Mouse (Mus musculus): ENCODE measurements around the gene Tigd2. TPM values are rescaled to one million over a fixed set of nuclear protein-coding genes. Genes with fewer than 3 reads are reported as not detected.
"Not testable (repeated sequence)": the region's sequence is repeated elsewhere in the genome, so short reads cannot be mapped to it uniquely, and the experiment has no call there.

Tigd2 gene
- polyA plus RNA-seq, 1 experiment from 2014 or later: 8.3 TPM

DNA sequence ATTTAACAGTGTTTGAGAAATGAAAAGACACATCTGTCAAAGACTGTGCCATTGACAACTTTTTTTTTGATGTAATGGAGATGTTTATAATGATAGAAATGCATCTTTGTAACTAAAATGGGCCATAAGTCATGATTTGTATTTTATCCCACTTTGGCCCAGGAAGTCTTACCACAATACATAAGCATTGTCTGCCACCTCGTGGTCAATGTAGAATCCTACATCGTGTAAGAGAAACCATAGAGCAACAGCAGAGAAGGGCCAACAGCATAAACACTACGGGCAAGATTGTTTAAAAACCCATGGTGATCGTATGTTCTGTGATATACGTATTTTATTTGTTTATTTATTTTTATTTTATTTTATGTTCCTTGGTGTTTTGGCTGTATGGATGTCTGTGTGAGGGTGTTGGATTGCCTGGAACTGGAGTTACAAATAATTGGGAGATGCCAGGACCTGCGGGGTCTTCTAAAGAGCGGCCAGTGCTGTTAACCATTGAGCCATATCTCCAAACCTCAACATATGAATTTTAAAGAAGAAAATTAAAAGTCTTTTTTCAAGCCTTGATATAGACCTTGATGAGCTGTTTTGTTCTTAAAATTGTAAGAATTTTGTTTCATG, 28.2 kb upstream of the Tigd2 start:
- Histone ChIP-seq H3K4me3 (ENCODE audit: low read depth, low read length) (no peak overlapping the region), H3K4me1 (replicated peaks; ENCODE audit: control insufficient read depth, insufficient read depth, low read length) (no peaks in the 10 kb centered on the region), H3K27me3 (replicated peaks; ENCODE audit: control insufficient read depth, insufficient read depth, low read length) (no peaks in the 10 kb centered on the region), H3K36me3 (ENCODE audit: control insufficient read depth, insufficient read depth, low read length) (no peaks in the 10 kb centered on the region), H3K9me3 (ENCODE audit: control insufficient read depth, low read length) (no peaks in the 10 kb centered on the region), H3K4me2 (no peak overlapping the region), H3K9ac (ENCODE audit: low read depth, low read length) (no peak overlapping the region), H3K27ac (ENCODE audit: low read depth, low read length) (no peak overlapping the region)
- ATAC-seq (replicated peaks; ENCODE audit: low FRiP score) (peak; percentile 56; the same call in 1 of the 2 replicates), DNase-seq (ENCODE audit: low spot score) (no peak)
- WGBS: 43% methylated on average over 7 of the region's 7 CpGs

DNA sequence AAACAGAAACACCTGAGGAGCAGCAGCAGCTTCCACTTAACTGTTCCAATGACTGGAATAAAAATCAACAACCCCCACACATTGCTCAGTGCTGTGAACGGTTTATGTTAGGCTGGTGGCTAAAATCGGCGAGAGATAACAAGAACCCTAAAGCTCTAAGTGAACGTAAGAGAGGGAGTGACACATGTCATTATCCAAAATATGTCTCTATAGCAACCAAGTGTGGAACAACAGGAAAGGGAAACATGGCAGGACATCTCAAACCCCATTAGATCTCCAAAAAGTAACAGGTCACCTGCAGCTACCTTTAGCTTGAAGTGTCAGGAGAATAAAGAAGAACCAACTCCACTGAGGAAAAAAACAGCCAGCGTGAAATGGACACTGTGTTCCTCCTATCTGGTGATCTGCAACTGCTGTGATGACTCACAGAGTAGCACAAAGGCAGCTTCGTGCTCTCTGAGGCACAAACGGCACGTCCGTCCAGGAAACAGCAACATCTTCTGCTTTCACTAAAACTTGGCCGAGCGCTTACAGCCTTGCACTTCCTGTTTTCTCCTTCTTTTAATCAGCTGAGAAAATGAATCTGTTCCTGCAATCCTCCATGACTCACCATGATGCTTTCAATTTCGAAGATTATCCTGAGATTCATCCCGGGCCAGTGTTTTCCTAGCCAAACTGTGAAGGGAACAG, 23.5 kb upstream of the Tigd2 start:
- DNase-seq (ENCODE audit: low spot score) (no peak), ATAC-seq (replicated peaks; ENCODE audit: low FRiP score) (no peak)
- 44% methylated on average over 13 of the region's 13 CpGs for WGBS
- no peak overlapping the region for H3K9ac ChIP-seq (ENCODE audit: low read depth, low read length)
- H3K4me2 ChIP-seq: no peak overlapping the region
- H3K27ac ChIP-seq (ENCODE audit: low read depth, low read length): no peak overlapping the region
- no peak overlapping the region for H3K4me3 ChIP-seq (ENCODE audit: low read depth, low read length)
- H3K36me3 ChIP-seq (ENCODE audit: control insufficient read depth, insufficient read depth, low read length): no peaks in the 10 kb centered on the region
- no peaks in the 10 kb centered on the region for H3K4me1 ChIP-seq (replicated peaks; ENCODE audit: control insufficient read depth, insufficient read depth, low read length)
- no peaks in the 10 kb centered on the region for H3K9me3 ChIP-seq (ENCODE audit: control insufficient read depth, low read length)
- H3K27me3 ChIP-seq (replicated peaks; ENCODE audit: control insufficient read depth, insufficient read depth, low read length): no peaks in the 10 kb centered on the region

- Histone ChIP-seq H3K4me2 (no peak overlapping the region), H3K9ac (ENCODE audit: low read depth, low read length) (no peak overlapping the region), H3K27ac (ENCODE audit: low read depth, low read length) (no peak overlapping the region), H3K27me3 (replicated peaks; ENCODE audit: control insufficient read depth, insufficient read depth, low read length) (no peaks in the 10 kb centered on the region), H3K36me3 (ENCODE audit: control insufficient read depth, insufficient read depth, low read length) (no peaks in the 10 kb centered on the region), H3K4me1 (replicated peaks; ENCODE audit: control insufficient read depth, insufficient read depth, low read length) (no peaks in the 10 kb centered on the region), H3K4me3 (ENCODE audit: low read depth, low read length) (no peak overlapping the region), H3K9me3 (ENCODE audit: control insufficient read depth, low read length) (no peaks in the 10 kb centered on the region)
- 62% methylated on average over 1 of the region's 1 CpGs for WGBS
- DNase-seq (ENCODE audit: low spot score): no peak
- no peak for ATAC-seq (replicated peaks; ENCODE audit: low FRiP score)
Observed at GRCm38 (mm10) chr6:59190006-59190405, 18.7 kb upstream of the Tigd2 start.

- not testable (repeated sequence) for H3K4me3 ChIP-seq (ENCODE audit: low read depth, low read length); H3K36me3 ChIP-seq (ENCODE audit: control insufficient read depth, insufficient read depth, low read length); H3K9ac ChIP-seq (ENCODE audit: low read depth, low read length); DNase-seq (ENCODE audit: low spot score); H3K27ac ChIP-seq (ENCODE audit: low read depth, low read length); H3K4me2 ChIP-seq; H3K4me1 ChIP-seq (replicated peaks; ENCODE audit: control insufficient read depth, insufficient read depth, low read length); H3K27me3 ChIP-seq (replicated peaks; ENCODE audit: control insufficient read depth, insufficient read depth, low read length); H3K9me3 ChIP-seq (ENCODE audit: control insufficient read depth, low read length); ATAC-seq (replicated peaks; ENCODE audit: low FRiP score)
- WGBS: 77% methylated on average over 3 of the region's 3 CpGs
Observed at GRCm38 (mm10) chr6:59194518-59194917, 14.2 kb upstream of the Tigd2 start.

- Histone ChIP-seq H3K9ac (ENCODE audit: low read depth, low read length) (no peak overlapping the region), H3K36me3 (ENCODE audit: control insufficient read depth, insufficient read depth, low read length) (no peaks in the 10 kb centered on the region), H3K4me2 (no peak overlapping the region), H3K27ac (ENCODE audit: low read depth, low read length) (no peak overlapping the region), H3K4me1 (replicated peaks; ENCODE audit: control insufficient read depth, insufficient read depth, low read length) (no peaks in the 10 kb centered on the region), H3K4me3 (ENCODE audit: low read depth, low read length) (no peak overlapping the region), H3K9me3 (ENCODE audit: control insufficient read depth, low read length) (no peaks in the 10 kb centered on the region), H3K27me3 (replicated peaks; ENCODE audit: control insufficient read depth, insufficient read depth, low read length) (no peaks in the 10 kb centered on the region)
- ATAC-seq (replicated peaks; ENCODE audit: low FRiP score) (no peak), DNase-seq (ENCODE audit: low spot score) (no peak)
- 73% methylated on average over 2 of the region's 2 CpGs for WGBS
Observed at GRCm38 (mm10) chr6:59195849-59196635, 12.6 kb upstream of the Tigd2 start.

- Histone ChIP-seq H3K36me3 (ENCODE audit: control insufficient read depth, insufficient read depth, low read length) (no peaks in the 10 kb centered on the region), H3K27ac (ENCODE audit: low read depth, low read length) (no peak overlapping the region), H3K4me2 (no peak overlapping the region), H3K4me3 (ENCODE audit: low read depth, low read length) (no peak overlapping the region), H3K9me3 (ENCODE audit: control insufficient read depth, low read length) (no peaks in the 10 kb centered on the region), H3K9ac (ENCODE audit: low read depth, low read length) (no peak overlapping the region), H3K4me1 (replicated peaks; ENCODE audit: control insufficient read depth, insufficient read depth, low read length) (no peaks in the 10 kb centered on the region), H3K27me3 (replicated peaks; ENCODE audit: control insufficient read depth, insufficient read depth, low read length) (no peaks in the 10 kb centered on the region)
- ATAC-seq (replicated peaks; ENCODE audit: low FRiP score): no peak
- no peak for DNase-seq (ENCODE audit: low spot score)
Observed at GRCm38 (mm10) chr6:59196746-59197145, 11.9 kb upstream of the Tigd2 start.

DNA sequence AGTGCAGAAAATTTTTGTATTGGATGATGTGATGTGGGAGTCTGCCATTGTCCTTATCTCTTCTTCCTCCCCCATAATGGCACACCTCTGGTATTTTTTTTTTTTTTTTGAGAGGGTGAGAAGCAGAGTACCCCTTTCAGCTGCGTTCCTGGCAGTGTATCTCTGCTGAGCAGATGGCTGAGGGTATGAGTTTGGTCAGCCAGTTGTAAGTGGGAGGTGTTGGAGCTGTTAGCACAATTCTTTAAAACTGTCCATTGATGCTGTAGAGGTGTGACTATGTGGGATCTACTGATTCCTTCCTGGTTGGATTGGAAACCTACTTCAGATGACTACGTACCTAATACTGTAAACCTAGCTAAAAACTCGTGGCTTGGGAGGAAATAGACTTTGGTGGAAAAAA, 10.3 kb upstream of the Tigd2 start:
- Histone ChIP-seq H3K4me2 (no peak overlapping the region), H3K4me1 (replicated peaks; ENCODE audit: control insufficient read depth, insufficient read depth, low read length) (no peaks in the 10 kb centered on the region), H3K9ac (ENCODE audit: low read depth, low read length) (no peak overlapping the region), H3K9me3 (ENCODE audit: control insufficient read depth, low read length) (no peaks in the 10 kb centered on the region), H3K36me3 (ENCODE audit: control insufficient read depth, insufficient read depth, low read length) (no peaks in the 10 kb centered on the region), H3K4me3 (ENCODE audit: low read depth, low read length) (no peak overlapping the region), H3K27me3 (replicated peaks; ENCODE audit: control insufficient read depth, insufficient read depth, low read length) (no peaks in the 10 kb centered on the region), H3K27ac (ENCODE audit: low read depth, low read length) (no peak overlapping the region)
- no peak for DNase-seq (ENCODE audit: low spot score)
- WGBS: 71% methylated on average over 3 of the region's 3 CpGs
- no peak for ATAC-seq (replicated peaks; ENCODE audit: low FRiP score)

GRCm38 (mm10) chr6:59199021-59199420, 9.6 kb upstream of the Tigd2 start:
- H3K4me1 ChIP-seq (replicated peaks; ENCODE audit: control insufficient read depth, insufficient read depth, low read length): no peaks in the 10 kb centered on the region
- H3K9me3 ChIP-seq (ENCODE audit: control insufficient read depth, low read length): no peaks in the 10 kb centered on the region
- WGBS: 92% methylated on average over 2 of the region's 2 CpGs
- H3K27ac ChIP-seq (ENCODE audit: low read depth, low read length): no peak overlapping the region
- no peak overlapping the region for H3K9ac ChIP-seq (ENCODE audit: low read depth, low read length)
- no peak overlapping the region for H3K4me2 ChIP-seq
- no peaks in the 10 kb centered on the region for H3K27me3 ChIP-seq (replicated peaks; ENCODE audit: control insufficient read depth, insufficient read depth, low read length)
- ATAC-seq (replicated peaks; ENCODE audit: low FRiP score) (no peak), DNase-seq (ENCODE audit: low spot score) (no peak)
- H3K36me3 ChIP-seq (ENCODE audit: control insufficient read depth, insufficient read depth, low read length): no peaks in the 10 kb centered on the region
- no peak overlapping the region for H3K4me3 ChIP-seq (ENCODE audit: low read depth, low read length)
